Mouse (Mus musculus): ENCODE data around the gene Ube2t. TPM values are rescaled to one million over a fixed set of nuclear protein-coding genes. Genes with fewer than 3 reads are reported as not detected.

Ube2t gene
- total RNA-seq, 2 experiments from 2014 or later, result 1.5 to 1.6 TPM

GRCm38 (mm10) chr1:135000527-135000926 is 38.2 kb downstream of the Ube2t start:
- H3K27ac ChIP-seq, result no peak overlapping the region
- H3K4me3 ChIP-seq, result no peak overlapping the region
- no peak for DNase-seq (ENCODE audit: low spot score in 2 of 2)
- no peak for TF ChIP-seq CTCF (conservative IDR thresholded peaks at IDR 0.05)

GRCm38 (mm10) chr1:135003346-135003745 is 41.0 kb downstream of the Ube2t start:
- DNase-seq (ENCODE audit: low spot score in 2 of 2), result no peak
- Histone ChIP-seq H3K27ac (no peak overlapping the region), H3K4me3 (no peak overlapping the region)
- no peak for TF ChIP-seq CTCF (conservative IDR thresholded peaks at IDR 0.05)

GRCm38 (mm10) chr1:135005696-135006095 is 43.3 kb downstream of the Ube2t start:
- no peak for TF ChIP-seq CTCF (conservative IDR thresholded peaks at IDR 0.05)
- H3K27ac ChIP-seq, result no peak overlapping the region
- H3K4me3 ChIP-seq, result no peak overlapping the region
- DNase-seq (ENCODE audit: low spot score in 2 of 2), result no peak

GRCm38 (mm10) chr1:135009833-135010232 is 47.5 kb downstream of the Ube2t start:
- Histone ChIP-seq H3K27ac (no peak overlapping the region), H3K4me3 (no peak overlapping the region)
- TF ChIP-seq CTCF (conservative IDR thresholded peaks at IDR 0.05), result no peak
- DNase-seq (ENCODE audit: low spot score in 2 of 2), result no peak

- Histone ChIP-seq H3K27ac (peak overlapping the region; percentile 36; the same call in 1 of the 2 replicates), H3K4me3 (no peak overlapping the region)
- no peak for DNase-seq (ENCODE audit: low spot score in 2 of 2)
- TF ChIP-seq CTCF (conservative IDR thresholded peaks at IDR 0.05), result no peak
Observed at GRCm38 (mm10) chr1:135011912-135012311, 49.5 kb downstream of the Ube2t start.

GRCm38 (mm10) chr1:135012472-135012871 is 50.1 kb downstream of the Ube2t start:
- Histone ChIP-seq H3K4me3 (no peak overlapping the region), H3K27ac (peak overlapping the region; percentile 36; the same call in 1 of the 2 replicates)
- DNase-seq (ENCODE audit: low spot score in 2 of 2), result no peak
- no peak for TF ChIP-seq CTCF (conservative IDR thresholded peaks at IDR 0.05)

- no peak overlapping the region for H3K27ac ChIP-seq
- no peak for TF ChIP-seq CTCF (conservative IDR thresholded peaks at IDR 0.05)
- no peak for DNase-seq (ENCODE audit: low spot score in 2 of 2)
- no peak overlapping the region for H3K4me3 ChIP-seq
Observed at GRCm38 (mm10) chr1:135014921-135015445, 52.6 kb downstream of the Ube2t start.

- no peak for DNase-seq (ENCODE audit: low spot score in 2 of 2)
- no peak for TF ChIP-seq CTCF (conservative IDR thresholded peaks at IDR 0.05)
- no peak overlapping the region for H3K4me3 ChIP-seq
Observed at GRCm38 (mm10) chr1:135016907-135017655, 54.7 kb downstream of the Ube2t start.

GRCm38 (mm10) chr1:135017656-135018015 is 55.3 kb downstream of the Ube2t start:
- DNase-seq (ENCODE audit: low spot score in 2 of 2), result no peak
- TF ChIP-seq CTCF (conservative IDR thresholded peaks at IDR 0.05), result no peak
- Histone ChIP-seq H3K4me3 (no peak overlapping the region), H3K27ac (no peak overlapping the region)

More at GRCm38 (mm10) chr1:135016907-135017655, 54.7 kb downstream of the Ube2t start:
- no peak overlapping the region for H3K27ac ChIP-seq

- DNase-seq (ENCODE audit: low spot score in 2 of 2), result peak in 1 of 2 experiments; percentile 59
- Histone ChIP-seq H3K27ac (peak overlapping the region; percentile 72), H3K4me3 (no peak overlapping the region)
- TF ChIP-seq CTCF (conservative IDR thresholded peaks at IDR 0.05), result no peak
Observed at GRCm38 (mm10) chr1:135019087-135019774, 56.9 kb downstream of the Ube2t start.

GRCm38 (mm10) chr1:135019775-135020167 is 57.4 kb downstream of the Ube2t start:
- H3K27ac ChIP-seq, result peak overlapping the region; percentile 61
- no peak for DNase-seq (ENCODE audit: low spot score in 2 of 2)
- H3K4me3 ChIP-seq, result no peak overlapping the region
- no peak for TF ChIP-seq CTCF (conservative IDR thresholded peaks at IDR 0.05)

GRCm38 (mm10) chr1:135020281-135020940 is 58.0 kb downstream of the Ube2t start:
- TF ChIP-seq CTCF (conservative IDR thresholded peaks at IDR 0.05), result no peak
- Histone ChIP-seq H3K27ac (peak overlapping the region; percentile 61; the same call in 1 of the 2 replicates), H3K4me3 (no peak overlapping the region)
- no peak for DNase-seq (ENCODE audit: low spot score in 2 of 2)

- no peak overlapping the region for H3K4me3 ChIP-seq
- no peak for DNase-seq (ENCODE audit: low spot score in 2 of 2)
- peak overlapping the region; percentile 60; the same call in 1 of the 2 replicates for H3K27ac ChIP-seq
- no peak for TF ChIP-seq CTCF (conservative IDR thresholded peaks at IDR 0.05)
Observed at GRCm38 (mm10) chr1:135020970-135021369, 58.6 kb downstream of the Ube2t start.

Measured in layer of hippocampus, adult 2 months (tissue).